Mouse (Mus musculus) kidney, embryonic 16.5 days (tissue): ENCODE data around the gene Vamp4. TPM values are rescaled to one million over a fixed set of nuclear protein-coding genes. Genes with fewer than 3 reads are reported as not detected.
A peak's percentile ranks its signal among the peaks of the same experiment; 100 is the strongest.

Experiments used
- ATAC-seq: fragments of 200-750 bp; cut with Nextera tagmentation; 2 replicates; pipeline ENCODE4 v1.8.0; 2017; ENCODE audit warnings: moderate TSS enrichment; ENCODE audit not compliant: low FRiP score, low TSS enrichment
- H3K27ac ChIP-seq: fragments of 300-500 bp; sonication (generic); 2 replicates; pipeline ENCODE4 v1.5.1; 2014; ENCODE audit warnings: low read length
- H3K27me3 ChIP-seq: fragments of 300-500 bp; sonication (generic); 2 replicates; pipeline ENCODE4 v1.6.1; 2014; ENCODE audit warnings: low read length, control low read depth, mixed read lengths; ENCODE audit not compliant: insufficient read depth
- H3K36me3 ChIP-seq: fragments of 300-500 bp; sonication (generic); 2 replicates; pipeline ENCODE4 v1.6.1; 2014; ENCODE audit warnings: low read length, control low read depth, mixed read lengths; ENCODE audit not compliant: insufficient read depth
- H3K4me1 ChIP-seq: fragments of 300-500 bp; sonication (generic); 2 replicates; pipeline ENCODE4 v1.6.1; 2014; ENCODE audit warnings: low read length, control low read depth, mixed read lengths; ENCODE audit not compliant: insufficient read depth
- H3K4me2 ChIP-seq: fragments of 300-500 bp; sonication (generic); replicated peaks from 2 replicates; pipeline ENCODE4 v1.6.1; 2014; ENCODE audit warnings: low read depth, low read length
- H3K4me3 ChIP-seq: fragments of 300-500 bp; sonication (generic); 2 replicates; pipeline ENCODE4 v1.5.1; 2014; ENCODE audit warnings: mild to moderate bottlenecking, low read length
- H3K9ac ChIP-seq: fragments of 300-500 bp; sonication (generic); replicated peaks from 2 replicates; pipeline ENCODE4 v1.6.1; 2014; ENCODE audit warnings: low read length
- H3K9me3 ChIP-seq: fragments of 300-500 bp; sonication (generic); 2 replicates; pipeline ENCODE4 v1.6.1; 2016; ENCODE audit warnings: low read length, control low read depth
- WGBS: fragments of 180-500 bp; shearing (Covaris S2); extraction: QIAGEN DNeasy Blood & Tissue Kit; methylation state at CpG from one replicate; pipeline ENCODE4 v1.1.7; 2014; 5-methylcytosine and 5-hydroxymethylcytosine counted together
- polyA plus RNA-seq: library from polyadenylated mRNA; unstranded; fragments of >200 nt; fragmentation: Nextera tagmentation; extraction: Ambion mirVana; gene quantifications from 2 replicates; pipeline ENCODE4 v1.2.1, GENCODE M21; 2015

Gene Vamp4
- polyA plus RNA-seq, 1 experiment from 2014 or later: 52.6 TPM

DNA sequence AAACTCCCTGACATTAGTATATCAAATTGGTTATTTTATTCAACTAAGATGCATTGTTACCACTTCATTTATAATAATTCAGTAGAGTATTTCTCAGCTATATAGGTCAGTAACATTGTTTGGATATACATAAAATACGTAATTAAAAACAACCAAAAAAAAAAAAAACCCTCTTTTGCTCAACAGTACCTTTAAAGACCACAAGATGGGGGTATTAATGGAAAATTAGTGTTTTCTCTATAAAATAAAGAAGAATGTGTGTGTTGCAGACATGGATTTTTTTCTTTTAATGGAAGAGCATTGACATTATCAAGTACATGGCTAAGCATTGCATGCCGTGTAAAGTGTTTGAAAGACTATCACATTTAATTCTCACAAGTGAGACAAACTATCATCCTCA, 12.6 kb downstream of the Vamp4 start:
- 81% methylated on average over 2 of the region's 2 CpGs for WGBS
- no peak overlapping the region for H3K9ac ChIP-seq
- H3K4me2 ChIP-seq: no peak overlapping the region
- no peak overlapping the region for H3K4me3 ChIP-seq
- ATAC-seq: no peak
- no peaks in the 10 kb centered on the region for H3K9me3 ChIP-seq
- no peak overlapping the region for H3K27ac ChIP-seq
- peaks cover 12% of the 10 kb centered on the region; the same call in 1 of the 2 replicates for H3K36me3 ChIP-seq
- no peaks in the 10 kb centered on the region for H3K27me3 ChIP-seq
- H3K4me1 ChIP-seq: no peaks in the 10 kb centered on the region

DNA sequence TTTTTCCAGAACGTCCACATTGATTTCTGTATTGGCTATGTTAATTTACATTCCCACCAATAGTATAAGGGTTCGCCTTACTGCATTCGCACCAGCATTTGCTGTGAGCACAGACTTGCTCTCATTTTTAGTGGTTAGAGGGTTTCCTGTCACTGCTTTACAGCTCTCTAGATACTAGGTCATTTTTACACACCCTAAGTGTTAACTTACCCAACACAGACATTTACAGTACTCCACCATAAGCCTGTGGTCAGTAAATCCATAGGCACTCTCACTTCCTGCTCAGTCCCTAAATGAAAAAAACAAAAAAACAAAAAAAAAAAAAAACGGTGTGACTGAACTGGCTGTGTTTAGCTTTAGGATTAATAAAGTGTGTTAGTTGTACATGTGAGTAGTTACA, 16.0 kb downstream of the Vamp4 start:
- Histone ChIP-seq H3K9ac (no peak overlapping the region), H3K4me1 (no peaks in the 10 kb centered on the region), H3K27ac (no peak overlapping the region), H3K36me3 (peaks cover 4% of the 10 kb centered on the region; the same call in 1 of the 2 replicates), H3K9me3 (no peaks in the 10 kb centered on the region), H3K27me3 (no peaks in the 10 kb centered on the region), H3K4me2 (no peak overlapping the region), H3K4me3 (no peak overlapping the region)
- WGBS: 87% methylated on average over 4 of the region's 4 CpGs
- no peak for ATAC-seq

DNA sequence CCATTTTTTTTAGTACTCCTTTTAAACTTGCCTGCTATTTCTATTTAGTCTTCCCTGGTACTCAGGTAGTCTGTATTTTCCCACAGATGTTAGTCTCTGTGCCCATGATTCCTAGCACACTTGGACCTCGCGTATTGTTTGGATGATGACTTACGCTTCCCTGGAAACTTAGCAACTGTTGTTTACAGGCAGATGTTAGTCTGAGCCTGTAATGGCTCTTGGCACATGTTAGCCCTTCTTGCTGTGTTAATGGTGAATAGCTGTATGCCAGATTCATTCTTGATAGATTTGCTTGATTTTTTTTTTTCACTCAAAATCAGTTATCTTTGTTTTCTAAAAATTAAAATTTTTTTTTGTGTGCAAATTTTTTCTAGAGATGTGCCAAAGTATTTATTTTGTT, 18.3 kb downstream of the Vamp4 start:
- H3K27me3 ChIP-seq: no peaks in the 10 kb centered on the region
- no peak overlapping the region for H3K4me2 ChIP-seq
- H3K4me1 ChIP-seq: no peaks in the 10 kb centered on the region
- H3K27ac ChIP-seq: no peak overlapping the region
- WGBS: 88% methylated on average over 3 of the region's 3 CpGs
- 0 out of 2 replicates have a peak, but pooled peaks cover 6% of the 10 kb centered on the region for H3K36me3 ChIP-seq
- no peaks in the 10 kb centered on the region for H3K9me3 ChIP-seq
- no peak overlapping the region for H3K9ac ChIP-seq
- no peak for ATAC-seq
- H3K4me3 ChIP-seq: no peak overlapping the region

DNA sequence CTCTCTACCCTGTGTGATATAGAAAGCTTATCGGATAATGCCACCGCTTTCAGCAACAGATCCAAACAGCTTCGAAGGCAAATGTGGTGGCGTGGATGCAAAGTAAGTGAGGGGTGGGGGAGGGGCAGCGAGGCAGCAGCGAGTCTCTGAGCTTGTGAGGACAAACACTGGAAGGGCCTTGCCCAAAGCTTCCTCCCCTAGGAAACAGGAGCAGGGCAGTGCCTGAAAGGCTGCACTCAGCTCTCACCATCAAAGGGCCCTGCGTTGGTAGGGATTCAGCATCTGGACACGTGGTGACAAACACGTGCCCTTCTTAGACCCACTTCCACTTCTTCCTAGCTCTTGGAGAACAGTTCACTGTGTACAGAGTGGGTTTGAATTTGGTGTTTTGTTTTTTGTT, 19.1 kb downstream of the Vamp4 start:
- Histone ChIP-seq H3K27me3 (no peaks in the 10 kb centered on the region), H3K36me3 (0 out of 2 replicates have a peak, but pooled peaks cover 6% of the 10 kb centered on the region)
- ATAC-seq: peak; percentile 74

DNA sequence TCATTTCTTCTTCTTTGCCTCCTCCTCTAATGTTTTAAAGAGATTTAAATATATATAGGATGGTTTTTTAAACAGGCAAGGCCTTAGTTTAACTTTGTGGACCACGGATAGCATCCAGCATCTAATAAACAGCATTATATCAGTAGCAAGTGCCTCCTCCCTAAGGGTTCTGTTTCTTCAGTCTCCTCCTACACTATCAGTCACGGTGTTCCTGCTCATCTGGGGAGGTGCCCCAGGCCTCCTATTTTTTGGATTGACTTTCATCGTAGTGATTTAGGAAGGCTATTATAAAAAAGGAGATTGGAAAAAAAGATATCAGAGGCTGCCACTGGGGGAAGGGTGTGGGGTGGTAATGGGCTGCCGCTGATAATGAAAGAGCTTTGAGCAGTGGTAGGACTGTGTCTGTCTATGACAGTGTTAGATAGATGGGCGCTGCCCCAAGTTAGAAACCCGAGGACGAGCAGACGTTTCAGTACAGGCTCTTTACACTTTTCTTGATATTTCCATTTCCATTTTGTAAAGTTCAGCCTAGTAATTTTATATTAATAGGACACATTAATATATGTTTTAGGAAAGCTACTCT, 20.2 kb downstream of the Vamp4 start:
- WGBS: 54% methylated on average over 8 of the region's 8 CpGs
- Histone ChIP-seq H3K4me3 (no peak overlapping the region), H3K27me3 (no peaks in the 10 kb centered on the region), H3K9me3 (no peaks in the 10 kb centered on the region), H3K9ac (no peak overlapping the region), H3K4me1 (no peaks in the 10 kb centered on the region), H3K27ac (no peak overlapping the region), H3K36me3 (0 out of 2 replicates have a peak, but pooled peaks cover 6% of the 10 kb centered on the region), H3K4me2 (no peak overlapping the region)
- peak; percentile 57; the same call in 1 of the 2 replicates for ATAC-seq

More for the DNA sequence above, 19.1 kb downstream of the Vamp4 start:
- Histone ChIP-seq H3K4me3 (no peak overlapping the region), H3K9me3 (no peaks in the 10 kb centered on the region), H3K4me1 (no peaks in the 10 kb centered on the region), H3K9ac (no peak overlapping the region), H3K4me2 (no peak overlapping the region), H3K27ac (no peak overlapping the region)
- WGBS: 15% methylated on average over 9 of the region's 9 CpGs

DNA sequence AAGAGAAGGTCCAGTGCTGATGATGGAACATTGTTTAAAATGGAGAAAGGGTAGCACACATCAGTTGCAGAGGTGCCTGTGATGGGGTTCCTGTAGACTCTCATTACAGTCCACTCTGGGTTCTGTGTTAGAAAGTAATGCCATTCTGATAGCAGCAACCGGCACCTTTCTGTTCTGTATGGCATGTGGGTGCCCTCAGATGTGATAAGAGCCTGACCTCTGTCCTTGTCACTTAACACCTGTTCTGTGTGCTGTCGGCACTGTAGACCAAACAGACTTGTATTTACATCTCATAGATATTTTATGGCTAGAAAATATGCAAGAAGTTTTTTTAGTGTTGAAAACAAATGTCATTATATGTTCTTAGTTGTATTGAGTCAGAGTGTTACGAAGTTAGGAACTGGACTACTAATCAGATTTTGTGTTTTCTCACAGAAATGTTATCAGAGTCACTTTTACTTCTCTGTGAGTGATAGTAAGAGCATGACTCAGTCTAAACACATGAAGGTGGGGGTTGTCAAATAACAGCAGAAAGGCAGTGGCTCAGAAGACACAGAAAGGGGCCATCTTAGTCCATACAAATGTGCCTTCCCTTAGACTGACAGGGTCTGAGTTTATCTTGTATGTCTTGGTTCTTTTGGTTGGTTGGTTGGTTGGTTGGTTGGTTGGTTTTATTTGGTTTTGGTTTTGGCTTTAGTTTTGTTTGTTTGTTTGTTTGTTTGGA, 27.2 kb downstream of the Vamp4 start:
- Histone ChIP-seq H3K4me3 (no peak overlapping the region), H3K4me1 (no peaks in the 10 kb centered on the region), H3K9ac (no peak overlapping the region), H3K9me3 (no peaks in the 10 kb centered on the region), H3K27ac (no peak overlapping the region), H3K36me3 (peaks cover 25% of the 10 kb centered on the region), H3K4me2 (no peak overlapping the region), H3K27me3 (no peaks in the 10 kb centered on the region)
- 78% methylated on average over 3 of the region's 3 CpGs for WGBS
- no peak for ATAC-seq

DNA sequence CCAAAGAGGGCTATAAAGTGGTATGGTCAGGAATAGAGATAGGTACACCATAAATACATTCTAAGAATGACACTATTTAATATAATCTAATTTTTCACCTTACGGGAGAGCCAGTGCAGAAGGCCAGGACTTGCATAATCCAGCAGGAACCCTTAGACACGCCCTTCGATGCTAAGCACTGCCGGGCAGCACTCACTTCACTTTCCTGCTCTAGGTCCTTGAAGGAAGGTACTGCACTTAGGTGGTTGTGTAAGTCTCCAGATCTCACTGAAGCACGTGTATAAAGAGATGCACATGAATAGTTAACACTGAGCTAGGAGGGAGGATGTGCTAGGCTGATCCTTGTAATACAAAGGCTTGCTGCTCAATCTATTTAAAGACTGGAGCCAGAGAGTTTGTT, 29.3 kb downstream of the Vamp4 start:
- Histone ChIP-seq H3K4me3 (no peak overlapping the region), H3K4me2 (no peak overlapping the region), H3K9me3 (no peaks in the 10 kb centered on the region), H3K9ac (no peak overlapping the region), H3K36me3 (peaks cover 25% of the 10 kb centered on the region), H3K4me1 (no peaks in the 10 kb centered on the region), H3K27ac (no peak overlapping the region), H3K27me3 (no peaks in the 10 kb centered on the region)
- WGBS: 94% methylated on average over 5 of the region's 5 CpGs
- ATAC-seq: no peak

DNA sequence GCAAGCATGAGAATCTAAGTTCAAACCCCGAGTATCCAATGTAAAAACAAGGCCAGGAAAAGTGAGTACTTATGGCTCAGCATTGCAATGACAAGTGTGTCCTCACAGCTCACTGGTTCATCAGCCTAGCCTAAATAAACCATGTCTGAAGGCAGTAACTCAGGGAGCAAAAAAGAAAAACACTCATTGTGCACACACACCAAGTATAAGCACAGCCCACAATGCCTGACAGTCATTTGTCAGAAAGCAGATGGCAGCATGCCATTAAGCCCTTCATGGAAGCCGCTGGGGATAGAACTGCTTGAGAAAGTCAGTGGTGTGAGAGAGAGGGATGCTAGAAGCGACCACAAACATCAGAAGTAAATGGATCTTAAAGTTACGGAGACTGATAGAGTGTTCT, 31.0 kb downstream of the Vamp4 start:
- Histone ChIP-seq H3K9ac (no peak overlapping the region), H3K27ac (no peak overlapping the region), H3K9me3 (no peaks in the 10 kb centered on the region), H3K4me1 (no peaks in the 10 kb centered on the region), H3K4me2 (no peak overlapping the region), H3K4me3 (no peak overlapping the region), H3K36me3 (peaks cover 25% of the 10 kb centered on the region), H3K27me3 (no peaks in the 10 kb centered on the region)
- ATAC-seq: no peak
- 73% methylated on average over 4 of the region's 4 CpGs for WGBS

DNA sequence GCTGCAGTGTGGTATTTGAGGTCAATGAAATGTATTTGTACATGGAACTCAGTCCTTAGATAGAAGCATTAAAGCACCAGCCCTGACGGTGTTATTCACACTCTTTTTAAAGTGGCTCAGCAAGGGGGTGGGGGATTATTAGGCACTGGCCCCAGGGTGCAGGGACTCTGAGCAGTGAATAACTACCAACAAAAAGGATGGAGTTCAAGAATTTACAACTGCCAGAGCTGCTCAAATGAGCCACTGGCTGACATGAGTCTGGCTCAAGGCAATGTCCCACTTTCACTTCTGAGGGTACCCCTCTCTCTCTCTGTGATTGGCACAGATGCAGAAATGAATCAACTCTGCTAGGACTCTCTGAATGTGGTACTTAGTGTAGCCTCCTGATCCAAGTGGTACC, 37.8 kb downstream of the Vamp4 start:
- Histone ChIP-seq H3K9ac (no peak overlapping the region), H3K4me1 (no peaks in the 10 kb centered on the region), H3K4me2 (no peak overlapping the region), H3K27me3 (no peaks in the 10 kb centered on the region), H3K27ac (no peak overlapping the region), H3K9me3 (no peaks in the 10 kb centered on the region), H3K4me3 (no peak overlapping the region), H3K36me3 (no peaks in the 10 kb centered on the region)
- WGBS: 7% methylated on average over 1 of the region's 1 CpGs
- no peak for ATAC-seq

DNA sequence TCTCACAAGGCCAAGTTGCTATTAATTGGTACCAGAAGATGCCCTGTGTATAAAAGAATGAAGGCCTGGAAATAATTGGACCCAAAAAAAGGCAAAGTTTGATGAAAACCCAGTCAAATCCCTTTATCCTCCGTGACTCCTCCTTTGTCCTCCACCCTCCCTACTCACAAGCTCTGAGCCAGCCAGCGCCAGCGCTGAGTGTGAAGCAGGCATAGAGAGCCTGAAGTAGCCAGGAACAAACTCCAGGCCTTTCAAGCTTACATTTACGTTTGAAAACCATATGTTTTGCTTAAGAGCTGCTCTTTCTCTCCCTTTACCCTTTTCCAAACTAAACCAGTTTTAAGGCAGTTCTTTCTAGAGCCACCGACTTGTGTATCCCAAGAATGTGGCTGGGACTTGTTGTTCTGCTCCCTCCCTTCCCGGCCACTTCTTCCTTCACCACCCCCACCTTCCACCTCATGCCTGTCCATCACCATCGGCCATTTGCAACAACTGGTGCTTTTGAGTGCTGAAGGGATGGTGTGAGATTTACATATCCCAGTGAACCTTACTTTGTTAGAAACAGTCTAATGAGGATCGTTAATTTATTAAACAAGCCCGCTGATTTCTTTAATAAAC, 39.4 kb downstream of the Vamp4 start:
- no peak overlapping the region for H3K4me2 ChIP-seq
- no peak overlapping the region for H3K4me3 ChIP-seq
- H3K4me1 ChIP-seq: no peaks in the 10 kb centered on the region
- no peaks in the 10 kb centered on the region for H3K36me3 ChIP-seq
- no peaks in the 10 kb centered on the region for H3K9me3 ChIP-seq
- no peak for ATAC-seq
- H3K27ac ChIP-seq: no peak overlapping the region
- no peaks in the 10 kb centered on the region for H3K27me3 ChIP-seq
- 51% methylated on average over 9 of the region's 9 CpGs for WGBS
- H3K9ac ChIP-seq: no peak overlapping the region
